Mouse (Mus musculus) left cerebral cortex, postnatal 25 days (tissue): ENCODE data around the gene Hs3st2. TPM values are rescaled to one million over a fixed set of nuclear protein-coding genes. Genes with fewer than 3 reads are reported as not detected.
"Not testable (repeated sequence)": the region's sequence is repeated elsewhere in the genome, so short reads cannot be mapped to it uniquely, and the experiment has no call there.

Experiments
- DNase-seq, 2 experiments: peaks; one replicate each; pipeline ENCODE4 v3.0.0; 2022; ENCODE audit warnings: low spot score in 2 of 2, mixed read lengths in 1 of 2
- intact Hi-C: fragments of 180-260 bp; cut with DNase I; formaldehyde crosslinking; loops from one replicate; pipeline ENCODE4 v1.15.1; 2025
- total RNA-seq, 2 experiments: library from RNA; stranded (reverse); gene quantifications; 2 replicates each; pipeline ENCODE4 v1.2.3; 2021

The Hs3st2 gene
- total RNA-seq, result 10 to 100 TPM; 57.6 to 60.1 TPM

DNA sequence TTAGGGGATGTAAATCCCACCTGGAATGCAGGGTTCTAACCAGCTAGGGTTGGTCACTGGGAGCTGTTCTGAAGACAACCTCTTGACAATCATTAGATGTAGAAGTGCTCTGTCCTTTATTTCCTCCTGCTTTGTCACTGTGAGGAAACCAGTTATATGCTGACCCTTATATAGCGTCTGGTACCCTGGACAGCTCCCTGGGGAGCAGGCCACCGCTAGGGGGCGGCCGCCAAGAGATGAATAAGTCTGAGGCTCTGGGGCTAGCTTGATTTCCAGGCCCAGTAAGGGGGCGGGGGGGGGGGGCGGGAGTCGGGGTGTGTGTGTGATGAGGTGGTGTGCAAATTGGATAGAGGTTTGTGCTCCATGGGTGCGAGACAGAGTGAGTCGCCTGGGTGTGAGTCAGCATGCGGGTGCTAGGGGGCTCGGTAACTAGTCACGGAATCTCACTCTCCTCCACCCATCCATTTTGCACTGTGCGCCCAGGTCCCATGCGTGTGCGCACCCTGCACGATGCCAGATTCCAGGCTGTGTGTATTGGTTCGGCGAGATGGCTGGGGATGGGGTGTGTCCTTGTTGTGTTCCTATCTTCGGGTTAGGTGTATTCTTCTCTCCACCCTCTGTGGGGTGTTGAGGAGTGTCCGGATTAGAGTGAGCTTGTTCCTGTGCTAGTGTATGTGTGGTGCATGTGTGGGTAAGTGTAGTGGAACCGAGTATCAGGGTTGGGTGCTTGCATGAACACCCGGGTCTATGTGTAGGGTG, at the start of gene Hs3st2:
TSS of gene Hs3st2 (plus strand) at position 635 of the 759 bp plus-strand sequence.
- intact Hi-C loops, result loop anchor here (1.0 to 5.0 kb wide), 5 partner anchors 96 to 249 kb away; no protein-coding TSS in a partner anchor
- DNase-seq, result peak; percentile 65 to 76

DNA sequence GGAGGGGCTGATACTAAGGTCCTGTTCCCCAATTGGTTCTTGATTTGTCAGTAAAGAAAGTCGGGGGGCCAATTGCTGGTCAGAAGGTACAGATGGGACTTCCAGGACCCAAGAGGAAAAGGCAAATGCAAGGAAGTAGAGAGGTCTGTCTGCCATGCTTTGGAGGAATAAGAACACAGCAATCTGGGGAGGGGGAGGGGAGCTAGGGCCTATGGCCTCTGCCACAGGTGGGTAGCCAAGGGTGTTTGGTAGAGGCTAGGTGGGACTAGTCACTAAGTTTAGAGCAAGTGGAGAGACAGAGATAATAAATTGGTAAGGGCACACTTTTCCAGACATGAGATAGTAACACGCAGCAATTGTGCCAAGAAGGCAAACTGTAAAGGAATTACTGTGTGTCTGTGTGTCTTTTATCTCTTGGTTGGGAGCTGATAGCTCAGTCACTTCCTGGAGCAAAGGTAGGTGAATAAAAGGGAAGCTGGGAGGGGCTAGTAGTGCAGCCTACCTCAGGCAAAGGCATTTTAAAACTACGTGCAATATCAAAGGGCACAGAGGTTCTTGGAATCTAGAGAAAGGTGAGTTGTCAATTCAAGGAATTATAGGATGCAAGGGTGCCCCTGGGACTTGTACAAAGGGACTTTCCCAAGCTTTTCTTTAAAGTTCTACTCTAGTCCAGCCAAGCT, 43.2 kb upstream of the Hs3st2 start:
- intact Hi-C loops, result no loop called here
- DNase-seq, result no peak

DNA sequence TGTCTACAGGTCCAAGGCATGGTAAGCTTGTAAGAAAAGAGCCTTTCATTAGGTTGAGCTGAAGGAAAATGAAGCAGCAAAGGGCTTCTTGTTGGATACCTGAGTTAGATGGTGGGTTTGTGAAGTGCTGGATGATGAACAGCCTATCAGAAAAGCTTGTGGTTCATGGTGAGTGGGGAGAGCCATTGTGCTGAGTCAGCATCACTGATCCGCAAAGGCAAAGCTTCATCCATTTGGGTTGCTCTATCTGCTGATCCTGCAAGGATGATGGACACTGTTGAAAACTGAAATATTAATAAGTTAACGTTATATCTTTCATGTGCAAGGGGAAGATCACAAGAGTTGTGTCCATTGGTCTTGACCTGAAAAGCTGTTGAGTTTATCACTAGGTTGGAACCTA, 40.0 kb upstream of the Hs3st2 start:
- DNase-seq, result no peak
- intact Hi-C loops, result no loop called here

DNA sequence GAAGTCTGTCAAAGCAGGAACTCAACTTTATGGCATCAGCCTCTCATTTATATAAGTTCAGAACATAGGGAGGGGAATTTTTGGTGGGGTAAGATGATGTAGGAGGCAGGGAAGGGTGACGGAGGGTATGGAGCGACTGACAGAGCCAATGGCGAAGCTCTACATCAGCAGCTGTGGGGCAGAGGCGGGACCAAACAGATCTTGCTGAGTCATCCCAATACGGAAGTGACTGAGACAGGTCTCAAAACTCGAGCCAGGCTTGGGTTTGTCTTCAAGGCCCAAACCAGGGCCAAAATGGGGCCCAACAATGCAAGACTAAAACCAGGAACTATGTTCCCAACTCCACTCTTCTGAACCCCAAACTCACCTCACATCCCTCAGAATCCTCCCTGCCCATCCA, 30.2 kb upstream of the Hs3st2 start:
- intact Hi-C loops, DNase-seq: not testable (repeated sequence)

DNA sequence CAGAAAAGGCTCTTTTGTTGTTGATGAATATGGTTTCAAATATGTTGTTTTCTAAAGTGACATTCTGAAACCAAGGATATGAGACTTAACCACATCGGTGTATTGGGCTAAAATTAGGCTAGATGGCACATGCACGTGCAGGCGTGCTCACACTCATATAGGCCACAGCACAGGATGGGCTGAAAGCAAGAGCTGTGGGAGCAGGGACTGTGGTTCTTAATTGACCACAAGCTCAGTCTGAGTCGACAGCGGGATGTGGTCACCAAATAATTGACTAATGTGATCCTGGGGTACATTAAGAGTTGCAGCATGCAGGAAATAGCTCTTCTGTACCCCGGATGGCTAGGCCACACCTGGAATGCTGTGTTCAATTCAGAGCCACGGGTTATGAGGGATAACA, 26.1 kb upstream of the Hs3st2 start:
- no peak for DNase-seq
- intact Hi-C loops, result no loop called here

DNA sequence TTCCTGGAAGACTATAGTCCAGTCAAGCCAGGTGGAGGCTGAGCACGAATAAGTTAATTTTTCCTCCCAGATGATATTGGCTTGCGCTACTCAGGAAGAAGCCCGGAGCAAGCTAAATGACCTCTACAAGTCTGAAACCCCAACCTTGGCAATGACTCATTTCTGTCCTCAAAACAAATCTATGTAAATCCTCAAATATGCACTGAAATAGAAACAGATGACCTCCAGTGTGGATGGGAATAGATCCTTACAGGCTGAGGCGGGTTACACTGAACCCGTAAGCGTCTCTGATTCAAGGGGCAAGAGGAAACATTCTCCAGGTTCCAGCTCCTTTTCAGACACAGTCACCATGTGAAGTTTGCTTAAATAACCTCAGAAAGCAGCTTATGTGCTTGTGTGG, 24.5 kb upstream of the Hs3st2 start:
- no peak for DNase-seq
- intact Hi-C loops, result no loop called here

DNA sequence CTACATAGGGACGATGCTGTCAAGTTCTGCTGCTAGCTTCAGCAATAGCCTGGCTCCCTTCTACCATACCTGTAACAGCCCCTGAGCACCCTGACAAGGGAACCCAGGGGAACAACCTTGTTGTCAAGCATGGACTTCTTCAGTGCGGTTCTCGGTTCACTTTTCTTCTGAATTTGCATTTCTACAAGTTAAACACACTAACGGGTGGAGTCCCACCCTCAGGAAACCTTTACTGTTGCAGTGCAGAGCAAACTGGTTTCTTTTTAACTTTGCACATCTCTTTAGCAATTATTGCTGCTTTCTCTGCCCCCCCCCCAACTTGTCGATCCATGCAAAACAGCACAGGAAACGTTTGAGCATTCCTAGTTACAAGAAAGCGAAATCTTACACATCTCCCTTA, 19.7 kb upstream of the Hs3st2 start:
- no peak for DNase-seq
- intact Hi-C loops, result no loop called here

DNA sequence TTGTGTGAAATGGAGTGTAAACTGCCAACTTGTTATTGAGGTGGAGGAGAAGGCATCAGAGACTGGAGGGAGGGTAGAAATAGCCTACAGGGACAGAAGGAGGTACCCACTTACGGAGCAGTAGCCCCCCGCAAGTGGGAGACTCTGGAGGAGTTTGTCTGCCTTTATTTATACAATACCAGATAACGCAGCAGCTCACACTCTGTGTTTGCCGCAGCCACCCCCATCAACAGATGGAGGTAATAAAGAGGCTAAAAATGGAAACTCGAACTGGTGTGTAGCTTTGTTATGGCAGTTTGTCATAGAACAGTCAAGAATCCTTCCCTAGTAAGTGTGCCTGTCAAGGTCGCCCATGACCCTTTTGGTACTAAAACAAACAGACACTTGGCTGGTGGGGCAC, 16.2 kb upstream of the Hs3st2 start:
- intact Hi-C loops, result loop anchor here (5.0 kb wide), 2 partner anchors 118 to 213 kb away; no protein-coding TSS in a partner anchor
- peak in 1 of 2 experiments; percentile 10 for DNase-seq

DNA sequence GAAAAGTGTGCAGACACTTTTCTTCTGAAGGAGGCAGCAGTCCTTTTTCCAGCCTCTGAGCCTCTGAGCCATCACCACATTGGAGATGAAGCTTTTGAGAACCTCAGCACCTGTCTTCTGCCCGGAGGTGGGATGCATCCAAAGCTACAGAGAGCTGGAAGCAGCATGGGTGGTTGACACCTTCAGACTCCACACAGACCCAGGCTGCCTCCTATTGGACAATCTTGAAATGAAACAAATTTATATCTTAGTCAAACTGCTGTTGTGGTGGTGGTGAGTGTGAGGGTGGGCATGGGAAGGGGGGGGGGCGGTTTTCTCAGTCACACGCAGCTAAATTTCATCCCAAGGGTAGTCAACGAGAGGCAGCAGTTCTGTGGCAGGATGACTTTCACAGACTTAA, 12.7 kb upstream of the Hs3st2 start:
- intact Hi-C loops, result loop anchor here (5.0 kb wide), 2 partner anchors 122 to 217 kb away; no protein-coding TSS in a partner anchor
- no peak for DNase-seq

DNA sequence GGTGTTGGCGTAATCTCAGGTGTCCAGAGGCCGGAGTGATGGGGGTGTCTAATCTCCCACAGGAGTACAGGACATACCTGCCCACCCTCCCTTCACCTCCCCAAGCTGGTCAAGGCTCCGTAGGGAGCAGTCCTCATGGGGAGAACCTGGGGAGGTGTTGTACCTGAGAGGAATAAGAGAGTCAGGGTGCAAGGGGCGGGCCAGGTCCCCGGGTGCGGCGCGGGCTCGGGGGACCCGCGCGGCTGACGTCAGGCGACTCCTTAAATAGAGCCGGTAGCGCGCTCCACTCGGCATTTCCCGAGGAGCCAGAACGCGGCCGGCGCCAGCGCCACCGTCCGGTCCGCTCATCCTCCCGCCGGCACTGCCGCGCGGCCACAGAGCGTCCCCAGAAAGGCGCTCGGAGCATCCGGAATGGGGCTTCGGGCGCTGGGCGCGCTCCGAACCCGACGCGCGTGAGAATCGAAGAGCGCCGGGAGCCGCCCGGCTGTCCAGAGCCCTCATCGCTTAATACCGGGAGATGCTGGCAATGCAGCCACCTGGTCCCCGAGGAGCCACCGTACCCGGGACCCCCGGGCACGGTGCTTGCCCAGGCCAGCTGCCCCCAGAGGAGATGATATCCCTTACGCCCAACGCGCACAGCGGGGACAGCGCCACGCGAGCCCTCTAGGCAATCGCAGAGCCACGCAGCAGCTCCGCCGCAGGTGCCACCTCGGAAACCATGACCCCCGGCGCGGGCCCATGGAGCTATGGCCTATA, 503 bp downstream of the Hs3st2 start:
- peak; percentile 68 to 74 for DNase-seq
- intact Hi-C loops, result loop anchor here (1.0 to 5.0 kb wide), 5 partner anchors 95 to 249 kb away; no protein-coding TSS in a partner anchor

DNA sequence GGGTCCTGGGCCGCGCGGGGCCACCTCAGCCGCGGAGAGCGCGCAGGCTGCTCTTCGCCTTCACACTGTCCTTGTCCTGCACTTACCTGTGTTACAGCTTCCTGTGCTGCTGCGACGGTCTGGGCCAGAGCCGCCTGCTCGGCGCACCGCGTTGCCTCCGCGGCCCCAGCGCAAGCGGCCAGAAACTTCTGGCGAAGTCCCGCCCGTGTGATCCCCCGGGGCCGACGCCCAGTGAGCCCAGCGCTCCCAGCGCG, 1.0 kb downstream of the Hs3st2 start:
- peak in 1 of 2 experiments; percentile 22 for DNase-seq
- intact Hi-C loops, result loop anchor here (5.0 kb wide), 3 partner anchors 95 to 150 kb away; no protein-coding TSS in a partner anchor

DNA sequence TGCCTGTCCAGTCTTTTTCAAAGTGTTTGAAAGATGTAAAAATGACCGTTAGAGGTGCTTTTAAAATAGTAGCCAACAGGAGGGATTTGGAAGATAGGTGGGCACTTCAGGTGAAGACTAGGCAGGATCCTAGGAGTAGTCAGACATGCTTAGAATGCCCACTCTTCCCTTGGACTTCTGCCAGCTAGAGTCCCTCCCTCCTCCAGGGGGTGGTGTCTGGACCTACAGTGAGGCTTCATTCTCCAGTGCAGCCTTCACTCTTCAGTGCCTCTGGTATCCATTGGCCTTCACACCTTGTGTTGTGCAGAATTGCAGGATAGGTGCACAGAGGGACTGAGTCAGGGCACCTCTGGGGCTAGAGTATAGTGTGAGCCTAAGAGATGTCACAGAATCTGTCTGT, 2.2 kb downstream of the Hs3st2 start:
- DNase-seq, result peak; percentile 32 to 56
- intact Hi-C loops, result loop anchor here (5.0 kb wide), 3 partner anchors 93 to 148 kb away; no protein-coding TSS in a partner anchor

DNA sequence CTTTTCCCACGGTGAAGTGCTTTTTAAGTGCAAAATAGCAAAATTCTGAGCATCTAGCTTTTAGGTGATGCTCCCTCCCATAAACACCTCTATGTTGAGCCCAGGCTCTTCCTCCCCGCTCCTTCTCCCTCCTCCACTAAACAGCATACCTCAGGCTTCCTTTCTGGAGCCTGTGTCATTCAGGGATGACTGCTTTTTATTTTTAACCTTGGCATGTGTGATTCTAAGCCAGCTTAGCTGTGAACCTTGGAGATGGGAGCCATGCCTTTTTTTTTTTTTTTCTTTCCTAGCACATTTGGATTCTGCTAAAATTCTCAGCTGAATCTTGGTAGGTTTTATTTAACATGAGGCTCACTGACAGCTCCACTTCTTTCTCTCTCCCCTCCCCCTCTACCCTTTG, 3.2 kb downstream of the Hs3st2 start:
- DNase-seq, result peak in 1 of 2 experiments; percentile 60
- intact Hi-C loops, result loop anchor here (5.0 kb wide), 3 partner anchors 92 to 147 kb away; no protein-coding TSS in a partner anchor

DNA sequence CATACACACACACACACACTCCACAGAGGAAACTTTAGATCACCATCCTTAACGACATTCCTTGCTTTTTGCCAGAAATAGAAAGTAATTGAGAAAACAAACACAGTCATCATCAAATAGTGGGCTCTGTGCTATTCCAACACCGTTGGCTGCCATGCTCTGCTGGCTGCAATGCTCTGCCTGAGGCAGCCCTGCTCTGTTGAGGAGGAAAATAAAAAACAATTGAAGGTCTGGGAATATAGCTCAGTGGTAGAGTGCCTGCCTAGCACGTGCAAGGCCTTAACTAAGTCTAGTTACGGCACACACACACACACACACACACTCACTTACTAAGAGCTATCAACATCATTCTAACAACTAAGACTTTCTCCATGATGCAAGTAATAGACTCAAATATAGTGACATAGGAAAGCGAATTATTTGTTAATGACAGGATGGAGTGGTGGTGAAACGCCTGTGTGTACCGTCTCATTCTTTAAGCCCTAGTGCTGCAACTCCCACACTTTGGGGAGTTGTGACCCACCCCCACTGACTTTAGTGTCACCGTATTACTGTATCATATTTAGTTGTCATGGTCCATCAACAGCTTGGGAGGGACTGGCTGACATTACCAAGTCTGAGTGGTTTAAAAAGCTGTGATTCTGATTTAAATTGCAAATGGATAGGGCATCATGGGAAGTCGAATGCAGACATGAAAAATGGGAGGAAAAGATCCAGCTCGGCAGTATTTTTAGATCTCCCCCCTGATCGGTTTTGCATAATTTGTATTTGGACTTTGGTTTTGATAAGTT, 19.3 kb downstream of the Hs3st2 start:
- DNase-seq, result peak in 1 of 2 experiments; percentile 53
- intact Hi-C loops, result no loop called here

DNA sequence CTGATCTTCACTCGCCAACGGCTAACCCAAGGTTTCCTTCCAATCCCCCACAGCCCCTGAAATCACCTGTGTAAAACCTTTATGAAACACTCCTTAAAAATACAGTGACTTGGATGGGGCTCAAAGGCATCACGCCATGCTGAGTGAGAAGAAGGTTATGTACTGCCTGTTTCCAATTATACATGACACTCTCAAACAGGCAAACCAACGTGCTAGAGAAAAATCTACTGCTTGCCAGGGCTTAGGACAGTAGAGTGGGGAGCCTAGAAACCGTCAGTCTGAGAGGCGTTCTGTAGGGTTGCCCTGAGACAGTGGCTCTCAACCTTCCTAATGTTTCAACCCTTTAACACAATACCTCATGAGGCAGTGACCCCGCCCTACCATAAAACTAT, 19.8 kb downstream of the Hs3st2 start:
- intact Hi-C loops, result no loop called here
- no peak for DNase-seq

DNA sequence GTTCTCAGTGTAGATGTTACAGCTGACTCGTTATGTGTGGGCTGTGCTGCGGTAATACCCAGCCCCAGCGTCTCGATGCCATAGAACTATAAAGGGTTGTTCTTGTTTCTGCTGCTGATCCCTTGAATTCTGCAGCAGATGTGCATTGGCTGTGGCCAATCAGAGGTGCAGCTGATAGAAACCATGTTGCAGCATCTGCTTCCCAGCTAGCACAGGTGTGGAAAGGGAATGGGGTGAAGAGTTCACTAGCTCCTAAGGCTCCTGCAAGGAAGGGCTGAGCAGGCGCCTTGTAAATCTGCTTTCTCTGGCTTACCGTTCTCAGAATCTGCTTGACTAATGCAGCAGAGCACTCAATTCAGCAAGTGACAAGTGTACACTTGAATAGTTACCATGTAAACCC, 45.2 kb downstream of the Hs3st2 start:
- intact Hi-C loops, result no loop called here
- DNase-seq, result no peak

DNA sequence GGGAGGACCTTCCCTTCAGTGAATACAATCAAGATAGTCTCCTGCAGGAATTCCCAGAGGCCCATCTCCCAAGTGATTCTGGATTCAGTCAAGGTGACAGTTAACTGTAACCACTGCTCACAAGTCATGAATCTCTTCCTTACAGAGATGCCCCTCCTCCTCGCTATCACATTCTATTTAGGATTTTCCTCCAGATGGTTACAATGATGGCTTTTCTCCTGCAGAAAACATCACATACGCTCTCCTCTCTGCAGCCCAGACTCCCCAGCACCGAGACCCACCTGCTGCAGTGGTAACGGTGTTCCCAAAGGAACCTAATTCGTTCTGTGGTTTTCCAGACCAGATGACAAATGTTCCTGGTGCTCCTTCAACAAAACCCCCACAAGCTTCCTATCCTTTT, 49.5 kb downstream of the Hs3st2 start:
- intact Hi-C loops, result no loop called here
- peak in 1 of 2 experiments; percentile 55 for DNase-seq

DNA sequence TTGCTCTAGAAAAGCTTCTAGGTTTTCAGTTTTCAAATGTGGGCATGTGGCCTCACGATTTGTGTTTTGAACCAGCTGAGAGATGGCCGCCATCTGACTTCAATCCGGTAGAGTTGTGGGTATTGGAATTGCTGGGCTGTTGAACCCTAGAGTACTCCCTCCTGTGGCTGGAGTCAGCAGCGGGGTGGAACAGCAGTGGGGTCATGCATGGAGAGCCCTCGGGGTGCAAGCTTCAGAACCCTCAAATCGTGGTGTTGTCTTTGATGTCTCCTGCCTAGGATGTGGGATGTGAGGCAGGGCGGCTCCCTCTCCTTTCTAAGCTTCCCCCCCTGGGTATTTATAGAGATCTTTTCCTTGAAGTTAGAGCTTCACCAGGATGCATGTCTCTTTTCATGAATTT, 52.7 kb downstream of the Hs3st2 start:
- intact Hi-C loops, result no loop called here
- DNase-seq, result no peak

DNA sequence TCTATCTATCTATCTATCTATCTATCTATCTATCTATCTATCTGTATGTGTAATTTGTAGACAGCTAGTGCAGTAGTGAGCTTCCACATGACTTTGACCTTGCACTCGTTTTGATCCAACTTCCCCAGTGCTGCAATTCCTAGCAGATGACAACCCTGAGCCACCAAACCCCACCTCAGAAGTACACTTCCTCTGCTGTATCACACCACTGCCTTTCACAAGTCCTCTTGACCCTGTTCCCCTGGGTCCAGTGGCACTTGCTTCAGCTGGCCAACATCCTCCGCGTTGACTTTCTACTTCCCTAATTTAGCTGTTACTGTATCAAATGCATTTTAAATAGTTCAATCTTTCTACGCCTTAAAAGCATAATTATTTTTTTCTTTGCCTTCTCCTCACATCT, 54.6 kb downstream of the Hs3st2 start:
- intact Hi-C loops, result no loop called here
- DNase-seq, result no peak
